9 mouse cellular contexts compared by ENCODE assay signal in the genomic region with DNA sequence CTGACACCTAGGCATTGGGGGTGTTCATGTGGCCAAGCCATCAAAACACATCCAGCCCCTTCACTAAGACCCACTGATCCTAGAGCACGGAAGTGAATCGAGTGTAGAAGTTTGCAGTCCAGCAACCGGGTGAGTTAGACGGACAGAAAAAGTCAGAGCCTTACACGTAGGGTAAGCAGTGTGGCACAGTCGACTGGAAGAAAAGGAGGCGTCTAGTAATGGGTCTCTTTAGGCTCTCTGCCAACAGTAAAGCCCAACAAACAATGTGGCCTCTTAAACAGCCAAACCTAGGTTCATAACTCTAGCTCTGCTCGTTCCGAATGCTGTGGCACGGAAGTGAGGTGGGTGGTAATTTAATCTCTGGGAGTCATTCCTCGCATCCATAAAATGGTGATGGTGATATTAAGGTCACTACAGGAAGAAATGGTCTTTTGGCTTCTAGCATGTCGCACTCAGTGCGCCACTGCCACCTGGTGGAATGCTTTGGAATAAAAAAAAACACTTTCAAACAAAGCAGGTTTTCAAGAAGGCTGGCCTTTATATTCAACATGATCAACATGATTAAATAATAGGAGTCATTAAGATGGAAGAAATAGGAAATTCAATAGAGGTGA. TPM values are rescaled to one million over a fixed set of nuclear protein-coding genes. Genes with fewer than 3 reads are reported as not detected.
A peak's percentile ranks its signal among the peaks of the same experiment; 100 is the strongest.
DNase-seq lines count a peak whose midpoint lies in the region; ATAC-seq and TF ChIP-seq lines count a peak whose summit lies in the region.
"Had no signal": no experiment of that assay in that cellular context is flagged by ENCODE, and none has a peak within 500 bp of the region (broad histone marks: within the 10 kb centered on the region; RNA-seq: fewer than 3 reads in every experiment).

No protein-coding gene starts in this region.

- 28% methylated on average over 13 of the region's 13 CpGs for WGBS in cerebellum, adult 2 months
- WGBS in large intestine, adult 2 months: 22% methylated on average over 13 of the region's 13 CpGs
- 23% methylated on average over 13 of the region's 13 CpGs for WGBS in lung, postnatal 0 days

- no peaks in the 10 kb centered on the region for H3K9me3 ChIP-seq in ES-E14 (ENCODE audit: control insufficient read depth, insufficient read depth, low read depth, low read length)
- H3K9me3 ChIP-seq in lung, postnatal 0 days (ENCODE audit: low read length): no peaks in the 10 kb centered on the region
- H3K9me3 ChIP-seq: lung, embryonic 15.5 days had no signal

- no peaks in the 10 kb centered on the region for H3K27me3 ChIP-seq in cerebellum, adult 2 months (ENCODE audit: control insufficient read depth, insufficient read depth, low read length)
- no peaks in the 10 kb centered on the region for H3K27me3 ChIP-seq in lung, postnatal 0 days (replicated peaks; ENCODE audit: insufficient read depth, low read length)
- H3K27me3 ChIP-seq in splenic B cell, adult 2 months (ENCODE audit: control insufficient read depth, insufficient read depth, low read length, poor library complexity, severe bottlenecking): no peaks in the 10 kb centered on the region
- H3K27me3 ChIP-seq: lung, embryonic 15.5 days had no signal

- H3K4me3 ChIP-seq in ES-E14 (ENCODE audit: insufficient read depth in 1 of 2, low read depth in 1 of 2, low read length in 2 of 2, poor library complexity in 1 of 2, severe bottlenecking in 1 of 2): no peak overlapping the region
- H3K4me3 ChIP-seq in cerebellum, adult 2 months (replicated peaks; ENCODE audit: insufficient read depth, low read depth, low read length): no peak overlapping the region
- no peak overlapping the region for H3K4me3 ChIP-seq in lung, postnatal 0 days (ENCODE audit: low read depth, low read length)
- H3K4me3 ChIP-seq: lung, embryonic 15.5 days had no signal

- DNase-seq in heart, adult 11 months: peak; percentile 71
- DNase-seq in heart, postnatal 25 days (ENCODE audit: low spot score): no peak
- DNase-seq in ES-E14 (ENCODE audit: low read depth, low spot score): peak; percentile 46
- peak; percentile 16 to 24 for DNase-seq in cerebellum, adult 2 months
- DNase-seq in frontal cortex, postnatal 36 days (ENCODE audit: low spot score in 2 of 2): peak; percentile 38 to 68
- peak; percentile 21 for DNase-seq in large intestine, adult 2 months (ENCODE audit: low read depth, low spot score)
- peak; percentile 61 for DNase-seq in lung, postnatal 0 days (ENCODE audit: low spot score)
- peak; percentile 49 for DNase-seq in splenic B cell, adult 2 months (ENCODE audit: low read depth, low spot score)

- no peak for ATAC-seq in lung, postnatal 0 days

- TF ChIP-seq POLR2A in cerebellum, adult 2 months (IDR thresholded peaks at IDR 0.05; ENCODE audit: borderline replicate concordance, insufficient read depth, low read length): no peak

- intact Hi-C loops in heart, postnatal 25 days (cut with DNase I): no loop called here

- in situ Hi-C loops in ES-E14 (cut with MboI; ENCODE audit: low sequenced_read_pairs in 2 of 2, unreplicated experiment in 2 of 2): no loop called here

- no peak overlapping the region for H3K27ac ChIP-seq in ES-E14 (ENCODE audit: insufficient read depth, low read depth, low read length, poor library complexity, severe bottlenecking)
- H3K27ac ChIP-seq in cerebellum, adult 2 months (ENCODE audit: insufficient read depth, low read length): no peak overlapping the region
- H3K27ac ChIP-seq in lung, postnatal 0 days (ENCODE audit: low read length): no peak overlapping the region
- H3K27ac ChIP-seq: lung, embryonic 15.5 days had no signal

- H3K4me1 ChIP-seq in ES-E14 (ENCODE audit: control insufficient read depth in 2 of 2, insufficient read depth in 2 of 2, low read length in 2 of 2, poor library complexity in 1 of 2): peaks cover 0 to 14% of the 10 kb centered on the region in 2 experiments; a peak in 2 of 4 replicates
- no peaks in the 10 kb centered on the region for H3K4me1 ChIP-seq in cerebellum, adult 2 months (ENCODE audit: control insufficient read depth, insufficient read depth, low read length)
- no peaks in the 10 kb centered on the region for H3K4me1 ChIP-seq in lung, postnatal 0 days (ENCODE audit: insufficient read depth, low read depth, low read length)

- no peak for TF ChIP-seq EP300 in lung, postnatal 0 days (IDR thresholded peaks at IDR 0.05)

- H3K36me3 ChIP-seq in ES-E14 (ENCODE audit: control insufficient read depth, insufficient read depth, low read length, poor library complexity, severe bottlenecking): no peaks in the 10 kb centered on the region
- H3K36me3 ChIP-seq in lung, postnatal 0 days (ENCODE audit: insufficient read depth, low read length): no peaks in the 10 kb centered on the region
- no peaks in the 10 kb centered on the region for H3K36me3 ChIP-seq in splenic B cell, adult 2 months (ENCODE audit: control insufficient read depth, insufficient read depth, low read length, poor library complexity, severe bottlenecking)
- H3K36me3 ChIP-seq: lung, embryonic 15.5 days had no signal

- peak; percentile 65; the same call in 1 of the 2 replicates for TF ChIP-seq CTCF in cerebellum, adult 2 months (IDR thresholded peaks at IDR 0.05; ENCODE audit: borderline replicate concordance, insufficient read depth, low read depth, low read length)
- peak; percentile 86 for TF ChIP-seq CTCF in lung, postnatal 0 days (IDR thresholded peaks at IDR 0.05)

- no peak overlapping the region for H3K4me2 ChIP-seq in lung, postnatal 0 days (replicated peaks; ENCODE audit: low read depth, low read length)
- H3K4me2 ChIP-seq: lung, embryonic 15.5 days had no signal

- no peak overlapping the region for H3K9ac ChIP-seq in ES-E14 (ENCODE audit: insufficient read depth, low read depth, low read length, poor library complexity, severe bottlenecking)
- no peak overlapping the region for H3K9ac ChIP-seq in lung, postnatal 0 days (replicated peaks; ENCODE audit: low read depth)
- H3K9ac ChIP-seq: lung, embryonic 15.5 days had no signal

TF ChIP-seq in ES-E14, 5 proteins besides CTCF, POLR2A, EP300 and RAD21:
- TF ChIP-seq ZNF384 (IDR thresholded peaks at IDR 0.05; ENCODE audit: low read depth, low read length) (no peak), ZC3H11A (IDR thresholded peaks at IDR 0.05; ENCODE audit: borderline replicate concordance, low read depth, low read length) (peak; percentile 74; the same call in 1 of the 2 replicates)

RNA-seq across cellular contexts. Expression of a gene that starts 54.0 kb away (rescaled TPM):
- total RNA-seq in heart, postnatal 25 days (2021): 1 to 10 TPM; 8.7 to 9.8 TPM
- total RNA-seq in ES-E14 (2012; rRNA removed): 27.4 and 28.1 TPM in 2 replicates
- 45.8 and 46.4 TPM in 2 replicates for polyA plus RNA-seq in cerebellum, adult 2 months (2012; rRNA removed)
- 14.5 and 15.1 TPM in 2 replicates for polyA plus RNA-seq in large intestine, adult 2 months (2012; rRNA removed)
- polyA plus RNA-seq in lung, postnatal 0 days (2015; fragmentation: Nextera tagmentation; extraction: Ambion mirVana): 24.3 and 24.6 TPM in 2 replicates
